Mouse (Mus musculus) urinary bladder, postnatal 36 days (tissue): ENCODE measurements at regions not wholly inside any gene's neighbourhood (a gene's known extent, or its start where the extent isn't known, plus 50 kb on each side); places are given as distances from the start of the nearest gene placed in this dataset.
A peak's percentile ranks its signal among the peaks of the same experiment; 100 is the strongest.
"Not testable (repeated sequence)": the region's sequence is repeated elsewhere in the genome, so short reads cannot be mapped to it uniquely, and the experiment has no call there.

Experiments
- DNase-seq, 2 experiments: peaks; one replicate each; pipeline ENCODE4 v3.0.0; 2022; ENCODE audit warnings: low spot score in 2 of 2, mixed read lengths in 1 of 2

- no peak for DNase-seq
Measured at GRCm38 (mm10) chr16:73652976-73653690, 758.5 kb downstream of the Robo2 start.

DNA sequence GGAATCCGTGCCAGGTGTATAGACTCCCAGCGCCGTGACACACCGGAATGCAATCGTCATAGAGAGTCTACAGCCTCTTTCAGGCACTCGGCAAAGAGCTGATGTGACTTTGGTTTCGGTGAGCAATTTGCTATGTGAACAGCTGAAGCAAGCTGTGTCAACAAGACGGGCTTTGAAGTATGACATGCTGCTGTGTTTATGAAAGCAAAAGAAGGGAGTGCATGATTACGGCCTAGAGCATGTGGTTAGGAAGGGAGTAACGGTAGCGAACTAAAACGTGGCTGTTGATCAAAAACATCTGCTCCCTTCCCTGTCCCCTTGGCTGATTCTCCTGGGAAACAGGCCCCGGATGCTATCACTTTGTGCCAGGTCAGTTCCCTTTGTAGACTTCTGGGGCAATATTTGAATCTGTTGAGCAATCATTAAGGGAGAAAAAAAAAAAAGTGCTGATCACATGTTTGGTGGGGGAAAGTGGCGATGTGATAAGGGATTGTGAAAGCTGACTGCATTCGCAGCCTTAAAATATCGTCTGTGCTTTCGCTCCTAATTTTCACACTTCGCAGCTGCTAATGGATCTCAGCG is 764.3 kb downstream of the Robo2 start:
- DNase-seq: peak; percentile 15 to 50

DNA sequence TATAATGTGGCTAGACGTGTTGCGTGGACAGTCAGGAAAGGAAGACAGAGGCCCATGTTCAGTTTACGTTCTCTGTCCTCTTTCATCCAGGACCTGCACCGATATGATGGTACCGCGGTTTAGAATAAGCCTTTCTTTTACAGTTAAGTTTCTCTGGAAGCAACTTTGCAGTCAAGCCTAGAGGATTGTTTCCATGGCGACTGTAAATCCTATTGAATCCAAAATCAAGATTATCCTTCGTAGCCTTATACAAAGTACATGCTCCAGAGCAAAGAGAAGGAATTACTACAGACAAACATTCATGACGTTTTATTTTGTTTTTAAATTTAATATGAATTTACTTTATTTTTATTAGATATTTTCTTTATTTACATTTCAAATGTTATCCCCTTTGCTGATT is 798.6 kb downstream of the Robo2 start:
- no peak for DNase-seq

DNA sequence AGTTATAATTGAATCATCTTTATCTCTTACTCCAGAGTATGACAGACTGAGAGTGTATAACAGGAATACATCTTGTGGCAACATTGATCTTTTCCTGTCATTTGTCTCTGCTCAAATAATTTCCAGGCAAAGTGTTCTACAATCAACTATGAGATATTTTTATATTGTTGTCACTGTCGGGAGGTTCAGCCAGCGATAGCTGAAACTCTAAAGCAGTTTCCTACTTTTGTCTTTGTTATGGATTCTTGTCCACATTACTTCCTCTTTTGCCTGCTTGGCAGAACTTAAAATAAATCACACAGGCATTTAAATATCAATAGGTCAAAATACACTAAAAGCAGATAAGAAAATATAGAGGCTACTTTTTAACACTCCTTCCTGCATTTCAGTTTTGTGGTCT is 820.2 kb downstream of the Robo2 start:
- no peak for DNase-seq

GRCm38 (mm10) chr16:73561216-73561615 is 850.4 kb downstream of the Robo2 start:
- no peak for DNase-seq

DNA sequence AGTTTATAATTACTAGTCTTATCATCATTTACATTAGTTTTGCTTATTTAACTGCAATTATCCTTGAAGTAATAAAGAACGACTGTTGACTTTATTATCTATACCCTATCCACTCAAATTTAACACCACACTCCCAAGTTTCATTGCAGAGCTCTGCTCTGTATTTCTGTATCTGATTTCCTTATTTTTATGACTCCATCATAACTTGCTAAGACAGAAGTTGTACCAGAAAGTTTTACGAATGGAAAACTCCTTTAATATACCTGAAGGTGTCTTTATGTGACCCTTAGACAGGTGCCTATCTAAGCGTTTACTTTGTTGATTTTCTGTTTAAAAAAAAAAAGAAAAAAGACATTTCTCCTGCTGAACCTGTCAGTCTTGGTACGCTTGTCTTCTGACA is 854.7 kb downstream of the Robo2 start:
- DNase-seq: no peak

DNA sequence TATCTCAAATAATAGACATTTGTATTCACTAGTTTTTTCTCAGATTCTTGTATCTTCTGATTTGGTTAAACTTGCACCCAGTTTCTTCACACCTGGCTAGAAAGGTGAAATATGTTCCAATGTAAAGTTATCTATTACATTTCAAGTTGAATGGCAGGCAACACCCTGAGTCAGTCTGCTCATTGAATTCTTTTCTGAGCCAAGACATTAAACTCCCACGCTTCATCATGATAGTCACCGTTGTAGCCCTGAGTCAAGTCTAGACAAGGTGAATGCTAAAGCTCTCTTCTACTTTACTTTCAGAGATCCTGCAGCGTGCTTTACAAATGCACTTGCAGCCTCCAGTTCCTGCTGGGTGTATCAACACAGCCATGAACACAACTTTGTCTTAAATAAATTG is 868.0 kb downstream of the Robo2 start:
- DNase-seq: no peak

GRCm38 (mm10) chr16:73538040-73538439 is 873.6 kb downstream of the Robo2 start:
- DNase-seq: no peak

- DNase-seq: no peak
Measured at GRCm38 (mm10) chr16:73537541-73537940, 874.1 kb downstream of the Robo2 start.

- no peak for DNase-seq
Measured at GRCm38 (mm10) chr16:73530191-73530590, 881.4 kb downstream of the Robo2 start.

DNA sequence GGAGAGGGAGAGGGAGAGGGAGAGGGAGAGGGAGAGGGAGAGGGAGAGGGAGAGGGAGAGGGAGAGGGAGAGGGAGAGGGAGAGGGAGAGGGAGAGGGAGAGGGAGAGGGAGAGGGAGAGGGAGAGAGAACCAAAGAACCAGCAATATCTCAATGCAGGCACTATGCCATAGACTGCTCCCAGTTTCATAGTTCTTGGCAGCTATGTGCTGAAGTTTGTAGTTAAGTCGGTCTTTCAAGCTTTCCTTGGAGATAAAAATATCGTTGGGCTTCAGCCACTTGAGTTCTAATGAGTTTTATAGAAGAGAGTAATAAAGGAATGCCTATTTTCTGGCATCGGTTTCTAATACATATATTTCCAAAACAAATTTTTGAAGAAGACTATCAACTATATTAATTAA is 888.7 kb downstream of the Robo2 start:
- not testable (repeated sequence) for DNase-seq

GRCm38 (mm10) chr16:73504759-73505158 is 906.9 kb downstream of the Robo2 start:
- no peak for DNase-seq

GRCm38 (mm10) chr16:73498636-73499208 is 912.9 kb downstream of the Robo2 start:
- DNase-seq: no peak

- no peak for DNase-seq
Measured at GRCm38 (mm10) chr16:73483214-73483856, 928.3 kb downstream of the Robo2 start.

GRCm38 (mm10) chr16:73482176-73482575 is 929.4 kb downstream of the Robo2 start:
- no peak for DNase-seq

DNA sequence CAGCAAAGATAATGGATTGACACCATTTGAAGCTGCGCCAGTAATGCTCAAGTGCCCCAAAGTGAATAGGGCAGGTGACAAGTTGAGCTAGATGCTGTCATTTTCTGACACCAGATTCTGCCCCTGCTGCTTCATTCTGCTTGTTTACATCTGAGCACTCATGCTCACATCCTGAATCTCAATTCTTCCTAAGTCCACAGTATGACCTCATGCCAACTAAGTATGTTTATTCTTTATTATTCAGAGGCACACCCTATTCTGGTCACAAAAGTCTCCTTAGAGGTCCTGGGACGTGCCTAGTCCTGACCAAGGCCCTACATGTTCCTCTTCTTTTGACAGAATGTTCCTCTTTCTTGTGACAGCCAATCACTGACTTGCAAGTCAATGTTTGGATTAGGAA is 938.1 kb downstream of the Robo2 start:
- no peak for DNase-seq

DNA sequence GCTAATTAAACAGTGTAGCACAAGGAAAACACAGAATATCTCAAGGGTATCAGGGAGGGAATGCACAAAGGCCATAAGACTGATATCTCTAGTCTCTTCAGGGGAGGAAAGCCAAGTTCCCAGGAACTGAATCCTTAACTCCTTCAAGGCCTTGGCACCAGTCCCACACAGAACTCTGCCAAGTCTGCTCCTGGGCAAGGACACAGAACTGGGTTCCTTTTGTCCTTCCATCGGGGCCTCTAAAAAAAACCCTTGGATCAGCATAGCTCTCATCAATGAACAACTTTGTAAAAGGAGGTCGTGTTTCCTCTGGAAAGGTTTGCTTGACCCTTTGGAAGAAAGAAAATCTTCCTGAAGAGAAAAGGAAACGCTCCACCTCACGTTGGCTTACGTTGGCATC is 940.1 kb downstream of the Robo2 start:
- peak in 1 of 2 experiments; percentile 16 for DNase-seq

GRCm38 (mm10) chr16:73470535-73470934 is 941.1 kb downstream of the Robo2 start:
- DNase-seq: no peak

- no peak for DNase-seq
Measured at GRCm38 (mm10) chr16:73466296-73466695, 945.3 kb downstream of the Robo2 start.

GRCm38 (mm10) chr16:73462516-73462915 is 949.1 kb downstream of the Robo2 start:
- no peak for DNase-seq

GRCm38 (mm10) chr16:73450634-73451245 is 960.9 kb downstream of the Robo2 start:
- DNase-seq: no peak

DNA sequence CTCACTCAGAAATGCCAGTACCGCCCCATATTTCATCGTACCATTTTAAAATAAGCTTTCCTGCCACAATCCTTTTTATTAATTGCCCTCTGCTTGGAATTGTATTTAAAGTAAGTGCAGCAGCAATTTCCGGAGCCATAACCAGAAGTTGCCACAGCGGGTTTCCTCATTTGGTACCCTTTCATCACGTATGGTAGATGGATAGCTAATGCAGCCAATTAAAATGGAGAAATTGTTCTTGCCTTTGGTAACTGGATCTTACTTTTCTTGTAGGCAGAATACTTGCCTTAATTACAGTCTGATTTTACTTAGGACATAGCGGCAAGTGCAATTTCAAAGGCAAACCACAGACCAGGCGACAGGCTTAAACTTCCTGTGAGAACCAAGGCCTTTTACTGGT is 961.8 kb downstream of the Robo2 start:
- DNase-seq: no peak
